ENCODE assay signal across 8 mouse cellular contexts in genomic region chr7:25710519-25711130, GRCm38 (mm10). TPM values are rescaled to one million over a fixed set of nuclear protein-coding genes. Genes with fewer than 3 reads are reported as not detected.
DNase-seq lines count a peak whose midpoint lies in the region; ATAC-seq and TF ChIP-seq lines count a peak whose summit lies in the region.

No protein-coding gene starts in this region.

- WGBS in kidney, embryonic 16.5 days: 11% methylated on average over 7 of the region's 7 CpGs
- 0% methylated on average over 5 of the region's 7 CpGs for WGBS in forebrain, embryonic 13.5 days
- 5% methylated on average over 7 of the region's 7 CpGs for WGBS in neural tube, embryonic 13.5 days

- H3K9me3 ChIP-seq in kidney, embryonic 16.5 days (ENCODE audit: low read length): no peaks in the 10 kb centered on the region
- no peaks in the 10 kb centered on the region for H3K9me3 ChIP-seq in G1E (replicated peaks)
- H3K9me3 ChIP-seq in forebrain, embryonic 13.5 days (replicated peaks): no peaks in the 10 kb centered on the region
- no peaks in the 10 kb centered on the region for H3K9me3 ChIP-seq in neural tube, embryonic 13.5 days

- DNase-seq in kidney, adult 11 months: no peak
- DNase-seq in G1E (ENCODE audit: low spot score): no peak
- DNase-seq in left cerebral cortex, postnatal 14 days (ENCODE audit: low spot score in 2 of 2): peak; percentile 54 to 58
- no peak for DNase-seq in spleen, postnatal 4 days (ENCODE audit: low spot score in 2 of 2)
- no peak for DNase-seq in layer of hippocampus, adult 9-11 months

- peak overlapping the region; percentile 36; the same call in 1 of the 2 replicates for H3K27ac ChIP-seq in kidney, embryonic 16.5 days (ENCODE audit: low read length)
- no peak overlapping the region for H3K27ac ChIP-seq in forebrain, embryonic 13.5 days
- H3K27ac ChIP-seq in neural tube, embryonic 13.5 days (replicated peaks): no peak overlapping the region

- H3K9ac ChIP-seq in kidney, embryonic 16.5 days (replicated peaks; ENCODE audit: low read length): peak overlapping the region; percentile 50; the same call in 1 of the 2 replicates
- peak overlapping the region; percentile 46 for H3K9ac ChIP-seq in forebrain, embryonic 13.5 days
- H3K9ac ChIP-seq in neural tube, embryonic 13.5 days: peak overlapping the region; percentile 48

- H3K4me2 ChIP-seq in kidney, embryonic 16.5 days (replicated peaks; ENCODE audit: low read depth, low read length): 0 out of 2 replicates have a peak overlapping the region, but pooled peaks have one; percentile 11
- H3K4me2 ChIP-seq in forebrain, embryonic 13.5 days: no peak overlapping the region
- peak overlapping the region; percentile 21; the same call in 1 of the 2 replicates for H3K4me2 ChIP-seq in neural tube, embryonic 13.5 days

- no peak overlapping the region for H3K4me3 ChIP-seq in kidney, embryonic 16.5 days (ENCODE audit: low read length)
- H3K4me3 ChIP-seq in G1E (ENCODE audit: low read depth, low read length): peak overlapping the region; percentile 20; the same call in 1 of the 2 replicates
- H3K4me3 ChIP-seq in forebrain, embryonic 13.5 days: no peak overlapping the region
- no peak overlapping the region for H3K4me3 ChIP-seq in neural tube, embryonic 13.5 days

- peaks cover 33% of the 10 kb centered on the region for H3K4me1 ChIP-seq in kidney, embryonic 16.5 days (ENCODE audit: insufficient read depth, low read length)
- H3K4me1 ChIP-seq in G1E (ENCODE audit: insufficient read depth, low read depth, low read length): peaks cover 88% of the 10 kb centered on the region
- peaks cover 14% of the 10 kb centered on the region for H3K4me1 ChIP-seq in forebrain, embryonic 13.5 days
- peaks cover 32% of the 10 kb centered on the region for H3K4me1 ChIP-seq in neural tube, embryonic 13.5 days (replicated peaks)

- intact Hi-C loops in left cerebral cortex, postnatal 14 days (cut with DNase I): no loop called here

- TF ChIP-seq CTCF in G1E (IDR thresholded peaks at IDR 0.05; ENCODE audit: low read depth, low read length): no peak

- 0 out of 2 replicates have a peak, but pooled peaks have one; percentile 14 for ATAC-seq in kidney, embryonic 16.5 days (ENCODE audit: low FRiP score, low TSS enrichment)
- no peak for ATAC-seq in G1E (ENCODE audit: extremely low read depth, insufficient number of reproducible peaks, low FRiP score, poor library complexity, severe bottlenecking)
- ATAC-seq in forebrain, embryonic 13.5 days: peak; percentile 50; the same call in 1 of the 2 replicates
- peak; percentile 46 for ATAC-seq in neural tube, embryonic 13.5 days (ENCODE audit: low read depth)

- peaks cover 36% of the 10 kb centered on the region for H3K36me3 ChIP-seq in kidney, embryonic 16.5 days (ENCODE audit: insufficient read depth, low read length)
- peaks cover 100% of the 10 kb centered on the region for H3K36me3 ChIP-seq in G1E (replicated peaks)
- peaks cover 41% of the 10 kb centered on the region for H3K36me3 ChIP-seq in forebrain, embryonic 13.5 days (ENCODE audit: poor library complexity, severe bottlenecking)
- peaks cover 37% of the 10 kb centered on the region for H3K36me3 ChIP-seq in neural tube, embryonic 13.5 days

- no peaks in the 10 kb centered on the region for H3K27me3 ChIP-seq in kidney, embryonic 16.5 days (ENCODE audit: insufficient read depth, low read length)
- H3K27me3 ChIP-seq in G1E (ENCODE audit: insufficient read depth, low read length): no peaks in the 10 kb centered on the region
- H3K27me3 ChIP-seq in forebrain, embryonic 13.5 days: 0 out of 2 replicates have a peak, but pooled peaks cover 5% of the 10 kb centered on the region
- H3K27me3 ChIP-seq in neural tube, embryonic 13.5 days: no peaks in the 10 kb centered on the region; the same call in 1 of the 2 replicates

RNA-seq across cellular contexts. Expression of gene Ccdc97, which starts 8.3 kb away (rescaled TPM):
- polyA plus RNA-seq in kidney, embryonic 16.5 days (2015; fragmentation: Nextera tagmentation; extraction: Ambion mirVana): 25.6 and 32.8 TPM in 2 replicates
- 41.2 and 52.8 TPM in 2 replicates for total RNA-seq in G1E (2014; fragmentation: Nextera tagmentation)
- 10.7 and 11.7 TPM in 2 replicates for total RNA-seq in G1E (2017)
- polyA plus RNA-seq in G1E (2012): 63.1 and 65.3 TPM in 2 replicates
- 26.4 and 27.9 TPM in 2 replicates for polyA plus RNA-seq in forebrain, embryonic 13.5 days (2015; fragmentation: Nextera tagmentation; extraction: Ambion mirVana)
- total RNA-seq in left cerebral cortex, postnatal 14 days (2021): 10 to 100 TPM; 56.2 to 56.7 TPM
- polyA plus RNA-seq in neural tube, embryonic 13.5 days (2015; fragmentation: Nextera tagmentation; extraction: Ambion mirVana): 33.0 and 38.2 TPM in 2 replicates

RNA-seq across cellular contexts. Expression of gene Tgfb1, which starts 23.8 kb away (rescaled TPM):
- polyA plus RNA-seq in kidney, embryonic 16.5 days (2015; fragmentation: Nextera tagmentation; extraction: Ambion mirVana): 2.9 and 3.7 TPM in 2 replicates
- total RNA-seq in G1E (2014; fragmentation: Nextera tagmentation) (390 and 397 TPM in 2 replicates), G1E (2017) (40.8 TPM in 2 replicates)
- polyA plus RNA-seq in G1E (2012): 1,473 and 1,799 TPM in 2 replicates
- 0.34 and 0.52 TPM in 2 replicates for polyA plus RNA-seq in forebrain, embryonic 13.5 days (2015; fragmentation: Nextera tagmentation; extraction: Ambion mirVana)
- 10 to 100 TPM; 10.9 to 11.1 TPM for total RNA-seq in left cerebral cortex, postnatal 14 days (2021)
- 1.2 and 2.1 TPM in 2 replicates for polyA plus RNA-seq in neural tube, embryonic 13.5 days (2015; fragmentation: Nextera tagmentation; extraction: Ambion mirVana)

RNA-seq across cellular contexts. Expression of gene B9d2, which starts 30.0 kb away (rescaled TPM):
- 35.0 and 35.8 TPM in 2 replicates for polyA plus RNA-seq in kidney, embryonic 16.5 days (2015; fragmentation: Nextera tagmentation; extraction: Ambion mirVana)
- 21.1 and 26.3 TPM in 2 replicates for total RNA-seq in G1E (2014; fragmentation: Nextera tagmentation)
- 49.8 and 65.1 TPM in 2 replicates for total RNA-seq in G1E (2017)
- polyA plus RNA-seq in G1E (2012): 119 and 131 TPM in 2 replicates
- 40.2 and 48.4 TPM in 2 replicates for polyA plus RNA-seq in forebrain, embryonic 13.5 days (2015; fragmentation: Nextera tagmentation; extraction: Ambion mirVana)
- 10 to 100 TPM; 25.5 to 30.1 TPM for total RNA-seq in left cerebral cortex, postnatal 14 days (2021)
- 33.6 and 42.6 TPM in 2 replicates for polyA plus RNA-seq in neural tube, embryonic 13.5 days (2015; fragmentation: Nextera tagmentation; extraction: Ambion mirVana)

RNA-seq across cellular contexts. Expression of gene Tmem91, which starts 35.7 kb away (rescaled TPM):
- 2.3 and 3.7 TPM in 2 replicates for polyA plus RNA-seq in kidney, embryonic 16.5 days (2015; fragmentation: Nextera tagmentation; extraction: Ambion mirVana)
- total RNA-seq in G1E (2014; fragmentation: Nextera tagmentation) (8.6 TPM in 1 of 2 replicates, not detected in the other), G1E (2017) (1.3 and 2.2 TPM in 2 replicates)
- polyA plus RNA-seq in G1E (2012): 3.6 TPM in 2 replicates
- polyA plus RNA-seq in forebrain, embryonic 13.5 days (2015; fragmentation: Nextera tagmentation; extraction: Ambion mirVana): 5.2 and 7.5 TPM in 2 replicates
- 10 to 100 TPM; 40.2 to 48.8 TPM for total RNA-seq in left cerebral cortex, postnatal 14 days (2021)
- 13.1 and 14.3 TPM in 2 replicates for polyA plus RNA-seq in neural tube, embryonic 13.5 days (2015; fragmentation: Nextera tagmentation; extraction: Ambion mirVana)

RNA-seq across cellular contexts. Expression of gene Hnrnpul1, which starts 43.9 kb away (rescaled TPM):
- 43.7 and 56.5 TPM in 2 replicates for polyA plus RNA-seq in kidney, embryonic 16.5 days (2015; fragmentation: Nextera tagmentation; extraction: Ambion mirVana)
- total RNA-seq in G1E (2014; fragmentation: Nextera tagmentation) (364 and 375 TPM in 2 replicates), G1E (2017) (106 and 116 TPM in 2 replicates)
- 382 and 453 TPM in 2 replicates for polyA plus RNA-seq in G1E (2012)
- polyA plus RNA-seq in forebrain, embryonic 13.5 days (2015; fragmentation: Nextera tagmentation; extraction: Ambion mirVana): 60.8 and 65.0 TPM in 2 replicates
- 100 to 1,000 TPM; 102 to 103 TPM for total RNA-seq in left cerebral cortex, postnatal 14 days (2021)
- polyA plus RNA-seq in neural tube, embryonic 13.5 days (2015; fragmentation: Nextera tagmentation; extraction: Ambion mirVana): 45.1 and 51.1 TPM in 2 replicates

Comparison
In these comparisons a context has a peak if more than half of its experiments do, and no peak if none do; other contexts are left out.
1. DNase-seq: peak in left cerebral cortex, postnatal 14 days (2 of 2); none in kidney, adult 11 months (single experiment), G1E (single experiment), spleen, postnatal 4 days (0 of 2) and layer of hippocampus, adult 9-11 months (single experiment).
2. RNA of gene Tgfb1, which starts 23.8 kb away (polyA plus RNA-seq): 1,473 to 1,799 TPM in G1E; 2.9 to 3.7 TPM in kidney, embryonic 16.5 days, 1.2 to 2.1 TPM in neural tube, embryonic 13.5 days and 0.34 to 0.52 TPM in forebrain, embryonic 13.5 days; every median in the first group is over 100 times any median in the second.
3. Peak in every context shown above with its lines, with median percentiles within 50 percentile points of each other: H3K9ac ChIP-seq.